Mouse (Mus musculus): ENCODE data around the gene Cotl1. TPM values are rescaled to one million over a fixed set of nuclear protein-coding genes. Genes with fewer than 3 reads are reported as not detected.

Cotl1 gene
- polyA plus RNA-seq, 1 experiment from 2014 or later: 53.2 TPM

DNA sequence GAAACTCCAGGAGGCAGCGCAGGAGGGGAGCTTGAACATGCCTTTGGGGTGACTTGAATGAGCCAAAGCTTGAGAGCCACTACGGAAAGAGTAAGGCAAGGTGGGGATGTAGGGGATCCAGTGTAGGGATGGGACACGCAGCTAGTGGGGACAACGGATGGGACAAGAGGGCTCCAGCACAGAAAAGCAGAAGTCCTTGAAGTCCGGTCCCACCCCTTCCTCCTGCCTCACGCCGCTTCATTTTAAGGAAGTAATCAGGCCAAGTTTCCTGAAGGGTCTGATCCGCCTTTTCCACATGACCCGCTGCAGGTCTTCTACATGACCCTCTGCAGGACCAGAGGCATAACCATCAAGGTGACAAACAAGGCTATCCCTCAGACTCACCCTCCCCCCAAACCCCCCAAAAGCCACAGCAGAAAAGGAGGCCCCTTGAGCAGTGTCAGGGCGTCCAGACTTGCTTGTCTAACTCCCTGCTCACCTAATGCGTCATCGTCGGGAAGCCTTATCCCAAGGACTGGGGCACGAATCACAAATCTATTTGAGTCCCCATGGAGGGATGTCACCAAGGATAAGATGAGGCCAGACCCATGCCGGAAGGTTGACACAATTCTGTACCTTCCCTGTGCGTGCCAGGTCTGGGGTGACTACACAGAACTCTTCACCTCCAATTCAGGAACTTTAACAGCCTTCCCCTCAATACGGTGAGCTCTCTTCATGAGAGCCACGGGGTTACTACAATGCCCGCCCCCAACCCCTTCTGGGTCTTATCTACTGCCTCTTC, 14.2 kb downstream of the Cotl1 start:
- no peak overlapping the region for H3K4me3 ChIP-seq
- peaks cover 54% of the 10 kb centered on the region for H3K4me1 ChIP-seq
- peaks cover 14% of the 10 kb centered on the region for H3K36me3 ChIP-seq
- 0 out of 2 replicates have a peak overlapping the region, but pooled peaks have one; percentile 14 for H3K27ac ChIP-seq
- no peaks in the 10 kb centered on the region for H3K27me3 ChIP-seq (ENCODE audit: low read depth, poor library complexity, severe bottlenecking)
- H3K9me3 ChIP-seq (replicated peaks): no peaks in the 10 kb centered on the region
- no peak for DNase-seq (ENCODE audit: low spot score)
- 86% methylated on average over 19 of the region's 19 CpGs for WGBS

DNA sequence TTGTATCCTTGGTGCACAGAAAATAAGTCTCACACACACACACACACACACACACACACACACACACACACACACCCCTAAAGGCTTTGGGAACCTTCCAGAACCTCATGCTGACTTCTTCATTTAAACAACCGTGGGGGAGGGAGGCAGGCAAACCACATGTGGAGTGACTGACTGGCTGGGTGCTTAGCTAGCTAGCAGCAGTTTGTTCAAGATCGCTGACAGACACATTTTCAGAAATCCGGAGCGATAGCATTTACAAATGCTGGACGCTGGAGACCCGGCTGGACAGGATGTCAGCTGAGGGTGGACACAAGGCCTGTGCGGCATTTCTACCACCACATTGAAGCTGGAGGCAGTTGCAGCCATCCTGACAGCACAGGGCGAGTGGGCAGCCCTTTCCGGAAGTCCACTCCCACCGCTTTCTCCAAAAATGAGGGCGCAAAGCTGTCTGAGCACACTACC, 15.5 kb downstream of the Cotl1 start:
- Histone ChIP-seq H3K27ac (0 out of 2 replicates have a peak overlapping the region, but pooled peaks have one; percentile 11), H3K36me3 (peaks cover 27% of the 10 kb centered on the region), H3K4me1 (peaks cover 41% of the 10 kb centered on the region), H3K4me3 (no peak overlapping the region), H3K27me3 (ENCODE audit: low read depth, poor library complexity, severe bottlenecking) (no peaks in the 10 kb centered on the region), H3K9me3 (replicated peaks) (no peaks in the 10 kb centered on the region)
- WGBS: 86% methylated on average over 11 of the region's 11 CpGs
- DNase-seq (ENCODE audit: low spot score): no peak

DNA sequence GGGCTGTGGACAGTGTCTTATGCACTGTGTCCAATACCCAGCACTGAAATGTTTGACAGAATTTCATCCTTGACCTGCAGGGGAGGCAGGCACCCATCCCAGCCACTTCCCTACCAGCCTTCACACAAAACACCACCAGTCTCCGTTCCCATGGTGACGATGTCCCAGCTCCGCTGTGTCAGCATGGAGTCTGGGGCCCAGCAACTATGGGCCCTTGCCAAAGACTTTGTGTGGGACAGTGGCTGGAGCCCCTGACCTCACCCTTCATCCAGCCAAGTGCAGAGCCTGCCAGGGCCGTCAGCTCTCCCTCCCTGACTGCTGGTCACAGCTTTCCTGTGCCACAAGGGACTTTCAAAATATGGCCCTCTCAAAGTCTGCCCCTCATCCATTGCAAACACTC, 16.2 kb downstream of the Cotl1 start:
- Histone ChIP-seq H3K9me3 (replicated peaks) (no peaks in the 10 kb centered on the region), H3K4me3 (no peak overlapping the region), H3K4me1 (peaks cover 34% of the 10 kb centered on the region), H3K27ac (no peak overlapping the region; the same call in 1 of the 2 replicates), H3K36me3 (peaks cover 34% of the 10 kb centered on the region), H3K27me3 (ENCODE audit: low read depth, poor library complexity, severe bottlenecking) (no peaks in the 10 kb centered on the region)
- 68% methylated on average over 4 of the region's 4 CpGs for WGBS
- DNase-seq (ENCODE audit: low spot score): no peak

GRCm38 (mm10) chr8:119823278-119823677, 17.1 kb downstream of the Cotl1 start:
- DNase-seq (ENCODE audit: low spot score): no peak
- Histone ChIP-seq H3K4me1 (peaks cover 27% of the 10 kb centered on the region), H3K27ac (no peak overlapping the region), H3K27me3 (ENCODE audit: low read depth, poor library complexity, severe bottlenecking) (no peaks in the 10 kb centered on the region), H3K4me3 (no peak overlapping the region), H3K9me3 (replicated peaks) (no peaks in the 10 kb centered on the region), H3K36me3 (peaks cover 34% of the 10 kb centered on the region)
- 96% methylated on average over 9 of the region's 9 CpGs for WGBS

- Histone ChIP-seq H3K4me1 (peaks cover 25% of the 10 kb centered on the region), H3K36me3 (peaks cover 34% of the 10 kb centered on the region)
- over 99% methylated on average over 6 of the region's 6 CpGs for WGBS
Observed at GRCm38 (mm10) chr8:119821691-119822090, 18.7 kb downstream of the Cotl1 start.

GRCm38 (mm10) chr8:119819976-119820375, 20.4 kb downstream of the Cotl1 start:
- Histone ChIP-seq H3K9me3 (replicated peaks) (no peaks in the 10 kb centered on the region), H3K4me3 (no peak overlapping the region), H3K4me1 (peaks cover 27% of the 10 kb centered on the region), H3K36me3 (peaks cover 42% of the 10 kb centered on the region), H3K27me3 (ENCODE audit: low read depth, poor library complexity, severe bottlenecking) (no peaks in the 10 kb centered on the region), H3K27ac (no peak overlapping the region)
- 95% methylated on average over 8 of the region's 8 CpGs for WGBS
- DNase-seq (ENCODE audit: low spot score): no peak

More at GRCm38 (mm10) chr8:119821691-119822090, 18.7 kb downstream of the Cotl1 start:
- no peaks in the 10 kb centered on the region for H3K27me3 ChIP-seq (ENCODE audit: low read depth, poor library complexity, severe bottlenecking)
- H3K27ac ChIP-seq: no peak overlapping the region
- DNase-seq (ENCODE audit: low spot score): no peak
- no peak overlapping the region for H3K4me3 ChIP-seq
- H3K9me3 ChIP-seq (replicated peaks): no peaks in the 10 kb centered on the region

DNA sequence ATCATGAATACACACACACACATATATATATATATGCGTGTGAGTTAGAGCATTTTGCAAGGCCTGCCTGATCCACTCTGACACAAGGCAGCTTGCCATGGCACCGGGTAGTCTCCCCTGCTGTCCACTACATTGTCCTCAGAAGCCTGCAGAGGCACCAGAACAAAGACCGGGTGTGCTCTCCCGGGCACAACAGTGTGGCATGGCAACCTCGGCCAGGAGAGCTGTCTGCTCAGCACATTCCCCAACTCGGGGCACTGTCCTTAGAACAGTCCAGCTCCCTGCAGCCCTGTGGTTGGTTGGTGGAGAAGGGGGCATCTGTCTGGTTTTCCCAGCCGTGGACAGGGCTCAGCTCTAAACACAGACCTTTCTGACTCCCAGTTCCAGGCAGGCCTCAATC, 21.0 kb downstream of the Cotl1 start:
- DNase-seq (ENCODE audit: low spot score): no peak
- Histone ChIP-seq H3K27ac (no peak overlapping the region), H3K36me3 (peaks cover 47% of the 10 kb centered on the region), H3K4me1 (peaks cover 25% of the 10 kb centered on the region), H3K27me3 (ENCODE audit: low read depth, poor library complexity, severe bottlenecking) (no peaks in the 10 kb centered on the region), H3K4me3 (no peak overlapping the region), H3K9me3 (replicated peaks) (no peaks in the 10 kb centered on the region)
- whole genome bisulfite sequencing: 87% methylated on average over 7 of the region's 7 CpGs

DNA sequence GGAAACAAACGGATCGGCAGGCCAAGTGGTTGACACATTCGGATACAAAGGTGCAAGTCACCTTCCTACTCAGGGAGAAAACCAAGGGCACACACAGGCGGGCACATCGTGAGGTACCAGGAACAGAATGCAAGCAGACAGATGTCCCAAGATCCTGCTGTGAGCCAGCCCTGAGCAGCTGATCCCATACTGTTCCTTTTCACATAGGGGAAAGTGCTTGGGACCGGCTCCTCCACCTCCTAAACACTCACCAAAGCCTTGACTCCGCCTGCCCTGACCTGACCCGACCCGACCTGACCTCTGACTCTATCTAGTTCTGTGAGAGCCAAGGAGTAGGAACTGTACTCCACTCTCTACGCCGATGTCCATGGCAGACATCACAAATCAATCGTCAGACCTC, 22.9 kb downstream of the Cotl1 start:
- Histone ChIP-seq H3K4me1 (peaks cover 39% of the 10 kb centered on the region), H3K27ac (no peak overlapping the region), H3K4me3 (no peak overlapping the region), H3K27me3 (ENCODE audit: low read depth, poor library complexity, severe bottlenecking) (no peaks in the 10 kb centered on the region), H3K36me3 (peaks cover 45% of the 10 kb centered on the region), H3K9me3 (replicated peaks) (no peaks in the 10 kb centered on the region)
- WGBS: 32% methylated on average over 12 of the region's 12 CpGs
- DNase-seq (ENCODE audit: low spot score): no peak

DNA sequence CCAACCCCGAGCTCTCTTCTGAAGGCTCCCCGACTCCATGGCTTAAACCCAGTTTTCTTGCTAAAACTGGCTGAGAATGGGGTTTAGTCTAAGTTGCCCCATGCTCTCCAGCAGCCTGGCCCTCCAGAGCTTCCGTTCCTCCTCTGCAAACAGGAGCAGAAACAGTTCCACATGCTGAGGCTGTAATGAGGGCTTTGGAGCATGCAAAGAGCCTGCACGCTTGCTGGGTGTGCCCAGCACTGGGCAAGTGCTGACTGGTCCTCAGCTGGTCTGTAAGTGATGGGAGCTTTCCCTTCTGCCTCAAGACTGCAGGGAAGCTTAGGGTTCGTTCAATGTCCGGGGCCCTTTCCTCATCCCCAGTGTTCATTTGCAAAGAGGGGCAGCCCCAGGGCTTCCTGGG, 24.1 kb downstream of the Cotl1 start:
- H3K36me3 ChIP-seq: peaks cover 33% of the 10 kb centered on the region
- 84% methylated on average over 6 of the region's 6 CpGs for WGBS
- H3K4me3 ChIP-seq: no peak overlapping the region
- peak overlapping the region; percentile 21; the same call in 1 of the 2 replicates for H3K27ac ChIP-seq
- no peak for DNase-seq (ENCODE audit: low spot score)
- no peaks in the 10 kb centered on the region for H3K27me3 ChIP-seq (ENCODE audit: low read depth, poor library complexity, severe bottlenecking)
- H3K4me1 ChIP-seq: peaks cover 48% of the 10 kb centered on the region
- no peaks in the 10 kb centered on the region for H3K9me3 ChIP-seq (replicated peaks)

GRCm38 (mm10) chr8:119812650-119813431, 27.5 kb downstream of the Cotl1 start:
- whole genome bisulfite sequencing: 78% methylated on average over 12 of the region's 12 CpGs
- peak overlapping the region; percentile 66 for H3K27ac ChIP-seq
- no peak for DNase-seq (ENCODE audit: low spot score)
- peaks cover 56% of the 10 kb centered on the region for H3K4me1 ChIP-seq
- peaks cover 34% of the 10 kb centered on the region for H3K36me3 ChIP-seq
- no peaks in the 10 kb centered on the region for H3K9me3 ChIP-seq (replicated peaks)
- no peak overlapping the region for H3K4me3 ChIP-seq
- H3K27me3 ChIP-seq (ENCODE audit: low read depth, poor library complexity, severe bottlenecking): no peaks in the 10 kb centered on the region

GRCm38 (mm10) chr8:119811925-119812324, 28.4 kb downstream of the Cotl1 start:
- WGBS: 63% methylated on average over 6 of the region's 6 CpGs
- no peak overlapping the region for H3K4me3 ChIP-seq
- DNase-seq (ENCODE audit: low spot score): no peak
- no peaks in the 10 kb centered on the region for H3K27me3 ChIP-seq (ENCODE audit: low read depth, poor library complexity, severe bottlenecking)
- H3K36me3 ChIP-seq: peaks cover 37% of the 10 kb centered on the region
- H3K9me3 ChIP-seq (replicated peaks): no peaks in the 10 kb centered on the region
- peak overlapping the region; percentile 4; the same call in 1 of the 2 replicates for H3K27ac ChIP-seq
- H3K4me1 ChIP-seq: peaks cover 47% of the 10 kb centered on the region

DNA sequence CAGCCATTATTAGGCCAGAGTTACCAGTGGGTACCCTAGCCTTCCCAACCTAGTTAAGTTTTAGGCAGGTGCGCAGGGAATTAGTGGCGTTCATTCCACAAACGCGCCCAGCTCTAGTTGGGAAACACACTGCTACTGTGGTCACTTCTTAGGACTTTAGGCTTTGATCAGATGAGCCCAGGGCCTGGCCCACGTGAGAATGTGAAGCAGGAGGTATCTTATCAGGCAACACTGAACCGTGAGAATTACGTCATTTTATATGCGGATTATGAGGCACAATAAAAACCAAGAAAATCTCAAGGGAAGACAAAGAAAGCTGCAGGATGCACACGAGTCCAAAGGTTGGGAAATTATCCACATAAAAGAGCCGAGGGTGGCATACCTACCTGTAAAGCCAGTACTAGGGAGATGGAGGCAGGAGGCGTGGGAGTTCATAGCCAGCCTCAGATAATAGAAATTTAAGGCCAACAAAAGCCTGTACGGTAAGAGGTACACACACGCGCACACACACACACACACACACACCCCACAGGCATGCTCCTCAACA, 29.3 kb downstream of the Cotl1 start:
- peaks cover 34% of the 10 kb centered on the region for H3K36me3 ChIP-seq
- no peak for DNase-seq (ENCODE audit: low spot score)
- no peak overlapping the region for H3K27ac ChIP-seq
- H3K4me3 ChIP-seq: no peak overlapping the region
- WGBS: 90% methylated on average over 14 of the region's 14 CpGs
- H3K4me1 ChIP-seq: peaks cover 38% of the 10 kb centered on the region
- H3K27me3 ChIP-seq (ENCODE audit: low read depth, poor library complexity, severe bottlenecking): no peaks in the 10 kb centered on the region
- H3K9me3 ChIP-seq (replicated peaks): no peaks in the 10 kb centered on the region

Measured in limb, embryonic 10.5 days (tissue).